Mouse (Mus musculus) lung, postnatal 14 days (tissue): Measurements from ENCODE around the gene Mtmr3.

Experiments
- DNase-seq: peaks from one replicate; pipeline ENCODE4 v3.0.0; 2021

Gene Mtmr3

DNA sequence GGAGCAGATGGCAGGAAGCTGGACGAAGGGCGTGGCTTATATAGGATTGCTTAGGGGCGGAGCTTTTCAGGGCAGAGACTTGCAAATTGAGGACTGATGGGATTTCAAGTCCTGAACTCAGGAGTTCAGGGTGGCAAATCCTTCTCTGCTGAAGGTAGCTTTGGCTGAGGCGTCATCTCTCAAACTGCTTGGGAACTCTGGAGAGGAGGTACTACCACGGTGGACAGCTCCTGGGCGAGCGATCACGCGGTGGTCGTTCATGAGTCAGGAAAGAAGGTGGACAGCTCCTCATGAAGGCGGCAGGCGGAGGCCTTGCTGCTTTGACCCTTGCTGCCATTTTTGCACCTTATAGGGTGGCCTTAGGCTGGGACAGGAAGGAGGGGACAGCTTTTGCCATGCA, 133.5 kb downstream of the Mtmr3 start:
- DNase-seq, result no peak

DNA sequence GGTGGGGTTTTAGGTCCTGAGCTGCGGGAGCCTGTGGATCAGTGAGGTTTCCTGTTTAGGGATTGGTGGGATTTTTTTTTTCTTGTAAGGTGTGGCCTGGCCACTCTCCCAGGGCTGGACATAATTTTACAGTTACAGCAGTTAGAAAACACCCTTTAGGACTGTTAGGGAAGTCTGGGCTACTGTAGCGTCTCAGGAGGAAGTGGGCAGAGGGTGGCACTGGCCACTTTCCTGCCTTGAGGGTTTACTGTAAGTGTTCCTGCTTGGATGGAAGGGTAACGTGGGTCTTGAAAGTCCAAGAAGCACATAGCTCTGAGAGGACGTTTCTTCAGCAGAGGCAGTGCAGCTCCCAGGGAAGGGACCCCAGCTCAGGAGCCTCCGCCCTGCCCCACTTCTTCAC, 134.0 kb downstream of the Mtmr3 start:
- DNase-seq, result no peak

- no peak for DNase-seq
These were observed 139.6 kb downstream of the Mtmr3 start for GRCm38 (mm10) chr11:4454895-4455535.

- no peak for DNase-seq
These were observed 142.0 kb downstream of the Mtmr3 start for GRCm38 (mm10) chr11:4452467-4453184.

DNA sequence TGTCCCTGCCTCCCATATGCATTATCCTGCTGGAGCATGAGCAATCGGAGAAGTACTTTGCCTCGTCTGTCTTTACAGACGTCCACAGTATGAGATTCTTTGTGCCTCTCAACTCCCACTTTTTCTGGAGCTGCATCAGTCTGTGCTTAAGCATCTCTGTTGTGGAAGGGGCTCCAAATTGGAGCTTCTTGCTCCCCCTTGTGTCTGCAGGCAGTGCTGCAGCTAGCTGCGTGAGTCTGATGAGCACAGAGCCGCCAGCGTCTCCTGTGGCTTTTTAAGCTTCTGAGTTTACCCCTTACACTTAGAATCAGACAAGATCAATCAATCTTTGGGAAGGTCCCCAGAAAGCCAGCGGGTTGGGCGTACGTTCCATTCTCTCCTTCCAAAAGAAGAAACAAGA, 143.5 kb downstream of the Mtmr3 start:
- peak; percentile 67 for DNase-seq

GRCm38 (mm10) chr11:4446195-4446868, 148.3 kb downstream of the Mtmr3 start:
- no peak for DNase-seq

GRCm38 (mm10) chr11:4442280-4442679, 152.4 kb downstream of the Mtmr3 start:
- no peak for DNase-seq

DNA sequence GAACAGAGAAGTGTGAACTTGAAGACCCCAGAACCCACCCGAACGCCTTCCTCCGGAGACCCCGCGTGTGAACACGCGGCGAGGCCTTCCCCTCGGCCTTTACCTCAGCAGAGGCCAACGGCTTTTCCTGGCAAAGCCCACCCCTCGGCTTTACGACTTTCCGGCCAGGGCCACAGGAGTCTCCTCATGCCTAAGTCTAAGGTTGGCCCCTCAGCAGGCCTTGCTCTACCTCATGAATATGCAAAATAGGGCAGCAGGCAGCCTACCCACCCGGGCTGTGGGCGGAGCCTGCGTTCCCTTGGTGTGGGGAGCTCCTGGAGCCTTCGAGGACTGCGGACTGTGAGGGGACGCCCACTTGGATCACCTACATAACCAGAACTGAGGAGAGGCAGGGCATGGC, 153.7 kb downstream of the Mtmr3 start, which contains the start of gene Hormad2:
Hormad2 (minus strand) TSS at position 128 of the 400 bp plus-strand sequence.
- DNase-seq, result no peak

GRCm38 (mm10) chr11:4438211-4438610, 156.5 kb downstream of the Mtmr3 start:
- DNase-seq, result no peak

DNA sequence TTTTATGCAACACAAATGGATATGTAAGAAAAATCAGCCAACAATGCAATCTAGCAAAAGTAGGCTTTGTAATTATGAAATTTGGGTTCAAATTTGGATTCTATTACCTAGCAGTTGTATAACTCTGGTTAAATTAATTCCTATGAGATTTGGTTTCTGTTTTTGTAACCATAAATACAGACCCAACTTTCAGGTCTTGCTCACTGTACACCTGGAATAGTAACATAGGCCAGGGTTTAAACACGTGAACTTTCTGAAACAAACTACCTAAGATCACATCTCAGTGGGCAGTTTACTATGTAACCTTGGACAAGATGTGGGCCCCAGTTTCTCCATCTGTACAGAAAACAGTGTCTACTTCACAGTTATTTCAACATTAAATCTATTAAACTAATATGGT, 157.3 kb downstream of the Mtmr3 start:
- no peak for DNase-seq

- DNase-seq, result no peak
These were observed 158.0 kb downstream of the Mtmr3 start for GRCm38 (mm10) chr11:4436631-4437030.

GRCm38 (mm10) chr11:4434461-4434860, 160.2 kb downstream of the Mtmr3 start:
- no peak for DNase-seq
